Comparison of ENCODE assay signal across 8 mouse cellular contexts in genomic region chr5:34186391-34186790, GRCm38 (mm10). TPM values are rescaled to one million over a fixed set of nuclear protein-coding genes. Genes with fewer than 3 reads are reported as not detected.
DNase-seq lines count a peak whose midpoint lies in the region; ATAC-seq and TF ChIP-seq lines count a peak whose summit lies in the region.

No protein-coding gene starts in this region.

- no peaks in the 10 kb centered on the region for H3K27me3 ChIP-seq in thymus, adult 2 months (ENCODE audit: control insufficient read depth, insufficient read depth, low read length)
- no peaks in the 10 kb centered on the region for H3K27me3 ChIP-seq in hindbrain, embryonic 16.5 days (replicated peaks; ENCODE audit: control insufficient read depth, insufficient read depth, low read length)
- H3K27me3 ChIP-seq in midbrain, embryonic 10.5 days (ENCODE audit: low read depth, poor library complexity, severe bottlenecking) = peaks cover 24% of the 10 kb centered on the region

- peak overlapping the region; percentile 81 for H3K4me2 ChIP-seq in hindbrain, embryonic 16.5 days (ENCODE audit: low read length)

- H3K4me1 ChIP-seq in thymus, adult 2 months (replicated peaks; ENCODE audit: control insufficient read depth, insufficient read depth, low read length) = peaks cover 60% of the 10 kb centered on the region
- H3K4me1 ChIP-seq in hindbrain, embryonic 16.5 days (ENCODE audit: control insufficient read depth, insufficient read depth, low read depth, low read length) = peaks cover 48% of the 10 kb centered on the region
- H3K4me1 ChIP-seq in midbrain, embryonic 10.5 days = peaks cover 43% of the 10 kb centered on the region

- H3K9me3 ChIP-seq in hindbrain, embryonic 16.5 days (ENCODE audit: control insufficient read depth, low read length) = no peaks in the 10 kb centered on the region
- H3K9me3 ChIP-seq in midbrain, embryonic 10.5 days (replicated peaks) = no peaks in the 10 kb centered on the region

- peak overlapping the region; percentile 92 for H3K9ac ChIP-seq in hindbrain, embryonic 16.5 days (ENCODE audit: low read depth, low read length)

- ATAC-seq in hindbrain, embryonic 16.5 days = no peak

- TF ChIP-seq POLR2A in thymus, adult 2 months (IDR thresholded peaks at IDR 0.05; ENCODE audit: control insufficient read depth, extremely low read depth, insufficient read depth, low read length, poor library complexity) = no peak

- H3K36me3 ChIP-seq in thymus, adult 2 months (ENCODE audit: control insufficient read depth, insufficient read depth, low read length) = peaks cover 13% of the 10 kb centered on the region
- H3K36me3 ChIP-seq in hindbrain, embryonic 16.5 days (ENCODE audit: control insufficient read depth, insufficient read depth, low read length) = peaks cover 8% of the 10 kb centered on the region
- H3K36me3 ChIP-seq in midbrain, embryonic 10.5 days = peaks cover 10% of the 10 kb centered on the region; the same call in 1 of the 2 replicates

- no peak overlapping the region; the same call in 1 of the 2 replicates for H3K27ac ChIP-seq in thymus, adult 2 months (ENCODE audit: control insufficient read depth, insufficient read depth, low read length)
- H3K27ac ChIP-seq in hindbrain, embryonic 16.5 days (ENCODE audit: low read depth, low read length) = peak overlapping the region; percentile 12
- peak overlapping the region; percentile 83 for H3K27ac ChIP-seq in midbrain, embryonic 10.5 days (replicated peaks)

- 66% methylated on average over 2 of the region's 2 CpGs for WGBS in thymus, adult 2 months
- 60% methylated on average over 2 of the region's 2 CpGs for WGBS in hindbrain, embryonic 16.5 days
- WGBS in midbrain, embryonic 10.5 days = 78% methylated on average over 2 of the region's 2 CpGs

- peak; percentile 62 for DNase-seq in cerebellum, adult 11-12 months
- no peak for DNase-seq in cerebellum, adult 8-10 months
- no peak for DNase-seq in thymus, adult 2 months
- DNase-seq in thymus, postnatal 10 days (ENCODE audit: low spot score in 2 of 2) = no peak
- DNase-seq in midbrain, embryonic 10.5 days (ENCODE audit: low spot score) = no peak
- DNase-seq in T-cell, adult 2 months (ENCODE audit: low spot score) = no peak
- DNase-seq in layer of hippocampus, adult 9-10 months (ENCODE audit: low spot score) = no peak

- H3K4me3 ChIP-seq in thymus, adult 2 months (ENCODE audit: control insufficient read depth, insufficient read depth, low read length) = peak overlapping the region; percentile 75
- H3K4me3 ChIP-seq in hindbrain, embryonic 16.5 days (ENCODE audit: low read length) = peak overlapping the region; percentile 97
- H3K4me3 ChIP-seq in midbrain, embryonic 10.5 days = peak overlapping the region; percentile 76

- TF ChIP-seq CTCF in thymus, adult 2 months (IDR thresholded peaks at IDR 0.05; ENCODE audit: borderline replicate concordance, control insufficient read depth, extremely low read depth, insufficient read depth, low read length, poor library complexity) = no peak

RNA-seq across cellular contexts. Expression of gene Mxd4, which starts 1.1 kb away (rescaled TPM):
- polyA plus RNA-seq in thymus, adult 2 months (2012; rRNA removed) = 515 and 525 TPM in 2 replicates
- polyA plus RNA-seq in hindbrain, embryonic 16.5 days (2015; fragmentation: Nextera tagmentation; extraction: Ambion mirVana) = 31.0 and 33.9 TPM in 2 replicates
- 14.7 and 22.7 TPM in 2 replicates for polyA plus RNA-seq in midbrain, embryonic 10.5 days (2016; fragmentation: Nextera tagmentation; extraction: Ambion mirVana)

RNA-seq across cellular contexts. Expression of gene Haus3, which starts 17.1 kb away (rescaled TPM):
- 3.3 and 4.2 TPM in 2 replicates for polyA plus RNA-seq in thymus, adult 2 months (2012; rRNA removed)
- 13.8 and 14.2 TPM in 2 replicates for polyA plus RNA-seq in hindbrain, embryonic 16.5 days (2015; fragmentation: Nextera tagmentation; extraction: Ambion mirVana)
- 46.5 and 52.2 TPM in 2 replicates for polyA plus RNA-seq in midbrain, embryonic 10.5 days (2016; fragmentation: Nextera tagmentation; extraction: Ambion mirVana)

RNA-seq across cellular contexts. Expression of gene Poln, which starts 17.1 kb away (rescaled TPM):
- 2.3 and 2.4 TPM in 2 replicates for polyA plus RNA-seq in thymus, adult 2 months (2012; rRNA removed)
- 0.20 and 0.52 TPM in 2 replicates for polyA plus RNA-seq in hindbrain, embryonic 16.5 days (2015; fragmentation: Nextera tagmentation; extraction: Ambion mirVana)
- 0.66 and 1.2 TPM in 2 replicates for polyA plus RNA-seq in midbrain, embryonic 10.5 days (2016; fragmentation: Nextera tagmentation; extraction: Ambion mirVana)

Comparison
In these comparisons a context has a peak if more than half of its experiments do, and no peak if none do; other contexts are left out.
1. RNA of gene Mxd4, which starts 1.1 kb away (polyA plus RNA-seq): 515 to 525 TPM in thymus, adult 2 months; 31.0 to 33.9 TPM in hindbrain, embryonic 16.5 days and 14.7 to 22.7 TPM in midbrain, embryonic 10.5 days; every median in the first group is over 10 times any median in the second.
2. Peak in every context shown above with its lines, with median percentiles within 50 percentile points of each other: H3K4me3 ChIP-seq.